Mouse (Mus musculus) gastrocnemius, postnatal 14 days (tissue): ENCODE results near the gene Gm20503. TPM values are rescaled to one million over a fixed set of nuclear protein-coding genes. Genes with fewer than 3 reads are reported as not detected.
A peak's percentile ranks its signal among the peaks of the same experiment; 100 is the strongest.

Experiments
- DNase-seq: peaks from one replicate; pipeline ENCODE4 v3.0.0; 2021; ENCODE audit warnings: mixed read lengths
- intact Hi-C: fragments of 180-260 bp; cut with DNase I; formaldehyde crosslinking; loops from one replicate; pipeline ENCODE4 v1.15.1; 2025; ENCODE audit warnings: low total_unique reads
- total RNA-seq, 2 experiments: library from RNA; stranded (reverse); gene quantifications; 2 replicates each; pipeline ENCODE4 v1.2.3; 2021

Gene Gm20503
- total RNA-seq, 2 experiments from 2014 or later: 2.2 TPM; not detected in 1

GRCm38 (mm10) chr4:59003806-59004200, 793 bp downstream of the Gm20503 start:
- DNase-seq: no peak
- intact Hi-C loops: no loop called here

GRCm38 (mm10) chr4:59006211-59006610, 3.2 kb downstream of the Gm20503 start:
- intact Hi-C loops: no loop called here
- DNase-seq: no peak

GRCm38 (mm10) chr4:59007016-59007415, 4.0 kb downstream of the Gm20503 start:
- intact Hi-C loops: no loop called here
- DNase-seq: no peak

- no peak for DNase-seq
- intact Hi-C loops: no loop called here
Measured at GRCm38 (mm10) chr4:59007974-59008373, 5.0 kb downstream of the Gm20503 start.

GRCm38 (mm10) chr4:59009186-59009585, 6.2 kb downstream of the Gm20503 start:
- intact Hi-C loops: no loop called here
- no peak for DNase-seq

GRCm38 (mm10) chr4:59009696-59010095, 6.7 kb downstream of the Gm20503 start:
- intact Hi-C loops: no loop called here
- no peak for DNase-seq

- DNase-seq: no peak
Measured at GRCm38 (mm10) chr4:59011446-59011845, 8.4 kb downstream of the Gm20503 start.

GRCm38 (mm10) chr4:59015181-59015580, 12.2 kb downstream of the Gm20503 start:
- intact Hi-C loops: no loop called here
- DNase-seq: peak; percentile 40

More at GRCm38 (mm10) chr4:59011446-59011845, 8.4 kb downstream of the Gm20503 start:
- intact Hi-C loops: no loop called here

GRCm38 (mm10) chr4:59016922-59017321, 13.9 kb downstream of the Gm20503 start:
- intact Hi-C loops: no loop called here
- DNase-seq: no peak

- intact Hi-C loops: no loop called here
- DNase-seq: no peak
Measured at GRCm38 (mm10) chr4:59034325-59034917, 31.4 kb downstream of the Gm20503 start.

GRCm38 (mm10) chr4:59034918-59035785, 32.1 kb downstream of the Gm20503 start, which contains the start of gene Gng10:
TSS of gene Gng10 (plus strand) at chr4:59035088.
- peak; percentile 77 for DNase-seq

GRCm38 (mm10) chr4:59035786-59036350, 32.9 kb downstream of the Gm20503 start:
- no peak for DNase-seq
- intact Hi-C loops: loop anchor here (5.0 kb wide), 1 partner anchor 54 kb away; no protein-coding TSS in a partner anchor

More at GRCm38 (mm10) chr4:59034918-59035785, 32.1 kb downstream of the Gm20503 start, which contains the start of gene Gng10:
- intact Hi-C loops: loop anchor here (5.0 kb wide), 1 partner anchor 53 kb away; no protein-coding TSS in a partner anchor

- intact Hi-C loops: loop anchor here (5.0 kb wide), 1 partner anchor 54 kb away; no protein-coding TSS in a partner anchor
- peak; percentile 71 for DNase-seq
Measured at GRCm38 (mm10) chr4:59036490-59037127, 33.6 kb downstream of the Gm20503 start.

GRCm38 (mm10) chr4:59037525-59037924, 34.5 kb downstream of the Gm20503 start:
- DNase-seq: no peak
- intact Hi-C loops: loop anchor here (5.0 kb wide), 1 partner anchor 55 kb away; no protein-coding TSS in a partner anchor

- intact Hi-C loops: no loop called here
- no peak for DNase-seq
Measured at GRCm38 (mm10) chr4:59040397-59041287, 37.6 kb downstream of the Gm20503 start.

GRCm38 (mm10) chr4:59043074-59043473, 40.1 kb downstream of the Gm20503 start:
- DNase-seq: no peak
- intact Hi-C loops: no loop called here

- DNase-seq: no peak
Measured at GRCm38 (mm10) chr4:59043891-59044290, 40.9 kb downstream of the Gm20503 start.

GRCm38 (mm10) chr4:59047222-59047621, 44.2 kb downstream of the Gm20503 start:
- no peak for DNase-seq
- intact Hi-C loops: no loop called here

More at GRCm38 (mm10) chr4:59043891-59044290, 40.9 kb downstream of the Gm20503 start:
- intact Hi-C loops: no loop called here

GRCm38 (mm10) chr4:59051081-59051480, 48.1 kb downstream of the Gm20503 start:
- intact Hi-C loops: no loop called here
- DNase-seq: no peak
